ENCODE assay signal across 23 mouse cellular contexts in genomic region chr14:122131644-122132043, GRCm38 (mm10). TPM values are rescaled to one million over a fixed set of nuclear protein-coding genes. Genes with fewer than 3 reads are reported as not detected.
DNase-seq lines count a peak whose midpoint lies in the region; ATAC-seq and TF ChIP-seq lines count a peak whose summit lies in the region.
"Had no signal": no experiment of that assay in that cellular context is flagged by ENCODE, and none has a peak within 500 bp of the region (broad histone marks: within the 10 kb centered on the region; RNA-seq: fewer than 3 reads in every experiment).

No protein-coding gene starts in this region.

- no peak overlapping the region for H3K27ac ChIP-seq in layer of hippocampus, adult 2 months
- H3K27ac ChIP-seq: embryonic facial prominence, embryonic 12.5 days; forebrain, embryonic 13.5 days; hindbrain, embryonic 12.5 days; kidney, postnatal 0 days; liver, embryonic 12.5 days had no signal

- H3K36me3 ChIP-seq in G1E (replicated peaks): peaks cover 75% of the 10 kb centered on the region

- H3K4me1 ChIP-seq in G1E (ENCODE audit: insufficient read depth, low read depth, low read length): peaks cover 12% of the 10 kb centered on the region
- H3K4me1 ChIP-seq: embryonic facial prominence, embryonic 12.5 days; forebrain, embryonic 13.5 days; heart, embryonic 12.5 days; hindbrain, embryonic 12.5 days; liver, embryonic 12.5 days had no signal

- no peak overlapping the region for H3K4me3 ChIP-seq in layer of hippocampus, adult 2 months
- no peak overlapping the region for H3K4me3 ChIP-seq in G1E (ENCODE audit: low read depth, low read length)
- H3K4me3 ChIP-seq: embryonic facial prominence, embryonic 12.5 days; forebrain, embryonic 13.5 days; heart, embryonic 12.5 days; hindbrain, embryonic 12.5 days; liver, embryonic 12.5 days had no signal

- H3K27me3 ChIP-seq in G1E (ENCODE audit: insufficient read depth, low read length): no peaks in the 10 kb centered on the region
- H3K27me3 ChIP-seq: embryonic facial prominence, embryonic 12.5 days; forebrain, embryonic 13.5 days; heart, embryonic 12.5 days; hindbrain, embryonic 12.5 days; liver, embryonic 12.5 days had no signal

- DNase-seq in layer of hippocampus, adult 2 months (ENCODE audit: low spot score in 2 of 2): no peak
- DNase-seq in layer of hippocampus, postnatal 10 days (ENCODE audit: low spot score in 2 of 2): no peak
- DNase-seq in 416B (ENCODE audit: low read depth) (peak; percentile 15), G1E (ENCODE audit: low spot score) (no peak)
- DNase-seq in right cerebral cortex, adult 18-20 months: no peak
- DNase-seq: adrenal gland, adult 2 months; cerebellum, adult 18-20 months; cerebellum, postnatal 14 days; gastrocnemius, postnatal 10 days; heart, adult 11 months; heart, postnatal 10 days; kidney, adult 2 months; lung, embryonic 14.5 days; lung, postnatal 36 days; right cerebral cortex, postnatal 14 days had no signal

- TF ChIP-seq CTCF in layer of hippocampus, adult 2 months (conservative IDR thresholded peaks at IDR 0.05): peak; percentile 47
- TF ChIP-seq CTCF in G1E (IDR thresholded peaks at IDR 0.05; ENCODE audit: low read depth, low read length): no peak

- ATAC-seq in G1E (ENCODE audit: extremely low read depth, insufficient number of reproducible peaks, low FRiP score, poor library complexity, severe bottlenecking): 0 out of 2 replicates have a peak, but pooled peaks have one; percentile 35
- ATAC-seq in megakaryocyte-erythroid progenitor cell, adult 5-6 weeks (replicated peaks; ENCODE audit: low FRiP score, low TSS enrichment, poor library complexity, severe bottlenecking): 0 out of 2 replicates have a peak, but pooled peaks have one; percentile 24
- no peak for ATAC-seq in monocyte, adult 5-6 weeks (replicated peaks; ENCODE audit: insufficient number of reproducible peaks, low FRiP score, low TSS enrichment, poor library complexity, severe bottlenecking)
- ATAC-seq: forebrain, embryonic 13.5 days; liver, embryonic 12.5 days had no signal

- no peaks in the 10 kb centered on the region for H3K9me3 ChIP-seq in G1E (replicated peaks)
- H3K9me3 ChIP-seq: embryonic facial prominence, embryonic 12.5 days; forebrain, embryonic 13.5 days; heart, embryonic 12.5 days; hindbrain, embryonic 12.5 days; liver, embryonic 12.5 days had no signal

RNA-seq across cellular contexts. Expression of gene Tm9sf2, which starts 24.8 kb away (rescaled TPM):
- 100 to 1,000 TPM; 107 TPM for total RNA-seq in layer of hippocampus, adult 2 months (2021)
- total RNA-seq in layer of hippocampus, postnatal 10 days (2021): 10 to 100 TPM; 78.5 to 89.9 TPM
- total RNA-seq in G1E (2014; fragmentation: Nextera tagmentation) (76.0 and 81.2 TPM in 2 replicates), G1E (2017) (162 and 173 TPM in 2 replicates)
- polyA plus RNA-seq in G1E (2012): 131 and 189 TPM in 2 replicates
- 41.4 and 48.2 TPM in 2 replicates for total RNA-seq in megakaryocyte-erythroid progenitor cell, adult 5-6 weeks (2014; fragmentation: Nextera tagmentation)
- 81.3 and 82.5 TPM in 2 replicates for total RNA-seq in megakaryocyte-erythroid progenitor cell, adult 5-6 weeks (2017)
- 108 to 112 TPM (median 110 TPM) in 3 replicates for total RNA-seq in monocyte, adult 5-6 weeks (2017)

RNA-seq across cellular contexts. Expression of gene Clybl, which starts 49.9 kb away (rescaled TPM):
- total RNA-seq in layer of hippocampus, adult 2 months (2021): 10 to 100 TPM; 26.2 to 28.9 TPM
- 10 to 100 TPM; 22.5 to 24.1 TPM for total RNA-seq in layer of hippocampus, postnatal 10 days (2021)
- 263 and 301 TPM in 2 replicates for total RNA-seq in G1E (2014; fragmentation: Nextera tagmentation)
- 45.1 and 48.2 TPM in 2 replicates for total RNA-seq in G1E (2017)
- 38.7 and 44.6 TPM in 2 replicates for polyA plus RNA-seq in G1E (2012)
- 56.6 and 71.1 TPM in 2 replicates for total RNA-seq in megakaryocyte-erythroid progenitor cell, adult 5-6 weeks (2014; fragmentation: Nextera tagmentation)
- total RNA-seq in megakaryocyte-erythroid progenitor cell, adult 5-6 weeks (2017): 27.4 and 47.9 TPM in 2 replicates
- total RNA-seq in monocyte, adult 5-6 weeks (2017): 2.7 to 3.4 TPM (median 3.4 TPM) in 3 replicates
